Mouse (Mus musculus): Measurements from ENCODE around the gene 5730596B20Rik. TPM values are rescaled to one million over a fixed set of nuclear protein-coding genes. Genes with fewer than 3 reads are reported as not detected.
A peak's percentile ranks its signal among the peaks of the same experiment; 100 is the strongest.

The 5730596B20Rik gene
- polyA plus RNA-seq, 1 experiment from 2014 or later: 0.10 TPM

DNA sequence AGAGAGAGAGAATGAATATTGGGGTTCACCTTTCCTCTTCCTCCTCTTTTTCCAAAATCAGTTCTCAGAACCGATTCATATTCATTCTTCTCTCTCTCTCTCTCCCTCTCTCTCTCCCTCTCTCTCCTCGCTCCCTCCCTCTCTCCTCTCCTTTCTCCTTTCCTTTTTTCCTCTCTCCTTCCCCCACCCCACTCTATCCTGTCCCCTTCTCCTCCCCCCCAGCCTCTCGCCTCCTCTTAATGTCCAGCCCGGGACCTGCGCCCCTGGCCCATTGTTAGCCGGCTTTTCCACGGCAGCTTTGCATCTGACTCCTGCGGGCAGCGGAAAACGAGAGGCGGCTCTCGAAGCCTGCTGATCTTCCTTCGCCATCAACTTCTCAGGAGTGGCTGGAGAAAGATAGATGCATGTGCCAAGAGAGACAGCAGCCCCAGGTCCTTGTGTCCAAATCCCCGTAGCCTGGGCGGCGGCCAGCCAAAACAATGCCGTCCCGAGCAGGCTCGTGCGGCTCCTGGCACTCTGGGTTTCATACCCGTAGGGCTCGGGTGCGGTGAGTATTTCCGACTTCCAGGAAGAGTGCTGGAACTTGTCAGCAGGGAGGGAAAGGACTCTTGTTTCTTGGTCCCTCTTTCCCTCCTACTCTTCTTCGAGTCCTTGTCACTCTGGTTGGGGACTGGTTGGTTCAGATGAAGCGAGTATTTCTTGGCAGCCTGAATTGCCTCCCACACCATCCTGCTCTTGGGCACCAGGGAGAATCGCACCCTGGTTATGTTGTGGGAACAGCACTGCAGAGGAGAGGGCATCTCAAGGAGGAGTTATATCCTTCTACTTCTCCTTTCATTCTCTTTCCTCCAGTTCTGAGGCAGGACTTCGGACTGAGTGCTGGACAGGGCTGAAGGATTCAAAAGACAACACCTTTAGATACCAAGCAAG lies 11.6 kb upstream of the 5730596B20Rik start:
- no peak for DNase-seq (ENCODE audit: low spot score)

DNA sequence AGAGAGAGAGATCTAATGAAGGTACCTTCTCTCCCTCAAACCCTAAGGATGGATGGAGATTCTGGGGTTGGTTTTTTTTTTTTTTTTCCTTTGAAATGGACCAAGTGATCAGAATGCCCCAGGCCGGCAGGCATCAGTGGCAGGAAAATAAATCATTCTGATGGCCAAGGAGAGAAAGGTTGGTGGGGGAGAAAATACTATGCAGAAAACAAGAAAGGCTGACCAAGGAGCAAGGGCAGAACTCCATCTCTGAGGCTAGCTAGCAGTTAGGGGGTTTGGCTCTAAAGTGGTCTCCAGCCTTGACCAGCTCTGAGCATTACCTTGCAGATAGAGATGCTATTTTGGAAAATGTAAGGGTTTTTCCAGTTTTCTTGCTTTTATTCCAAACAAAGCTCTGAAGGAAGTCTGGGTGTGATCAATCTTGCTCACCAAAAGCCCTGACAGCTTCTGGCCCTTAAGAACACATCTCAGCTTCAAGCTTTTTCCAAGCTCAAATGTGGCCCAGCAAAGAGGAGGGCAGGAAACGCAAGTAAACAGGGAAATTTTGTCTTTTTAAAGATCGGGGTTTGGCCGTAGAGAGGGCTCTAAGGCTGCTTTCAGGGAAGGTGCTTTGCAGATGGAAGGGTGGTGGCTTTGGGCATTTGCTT lies 10.7 kb upstream of the 5730596B20Rik start:
- Histone ChIP-seq H3K27me3 (replicated peaks; ENCODE audit: control insufficient read depth, insufficient read depth, low read length) (peaks cover 93% of the 10 kb centered on the region), H3K4me1 (ENCODE audit: control insufficient read depth, insufficient read depth, low read length) (no peaks in the 10 kb centered on the region), H3K9me3 (ENCODE audit: control insufficient read depth, low read length) (no peaks in the 10 kb centered on the region), H3K4me2 (ENCODE audit: low read depth, low read length) (peak overlapping the region; percentile 99; the same call in 1 of the 2 replicates), H3K27ac (replicated peaks; ENCODE audit: low read depth, low read length) (peak overlapping the region; percentile 83; the same call in 1 of the 2 replicates), H3K36me3 (ENCODE audit: control insufficient read depth, insufficient read depth, low read length) (no peaks in the 10 kb centered on the region), H3K4me3 (ENCODE audit: low read depth, low read length) (peak overlapping the region; percentile 36; the same call in 1 of the 2 replicates), H3K9ac (ENCODE audit: low read depth, low read length) (peak overlapping the region; percentile 57; the same call in 1 of the 2 replicates)
- no peak for DNase-seq (ENCODE audit: low spot score)
- no peak for ATAC-seq (ENCODE audit: low read depth)
- WGBS: 5% methylated on average over 4 of the region's 4 CpGs

More for the DNA sequence above, 11.6 kb upstream of the 5730596B20Rik start:
- peak overlapping the region; percentile 57 for H3K9ac ChIP-seq (ENCODE audit: low read depth, low read length)
- peak overlapping the region; percentile 36; the same call in 1 of the 2 replicates for H3K4me3 ChIP-seq (ENCODE audit: low read depth, low read length)
- H3K4me2 ChIP-seq (ENCODE audit: low read depth, low read length): peak overlapping the region; percentile 99; the same call in 1 of the 2 replicates
- H3K9me3 ChIP-seq (ENCODE audit: control insufficient read depth, low read length): no peaks in the 10 kb centered on the region
- 2% methylated on average over 28 of the region's 28 CpGs for WGBS
- no peaks in the 10 kb centered on the region for H3K36me3 ChIP-seq (ENCODE audit: control insufficient read depth, insufficient read depth, low read length)
- peak overlapping the region; percentile 83; the same call in 1 of the 2 replicates for H3K27ac ChIP-seq (replicated peaks; ENCODE audit: low read depth, low read length)
- no peaks in the 10 kb centered on the region for H3K4me1 ChIP-seq (ENCODE audit: control insufficient read depth, insufficient read depth, low read length)
- H3K27me3 ChIP-seq (replicated peaks; ENCODE audit: control insufficient read depth, insufficient read depth, low read length): peaks cover 92% of the 10 kb centered on the region
- ATAC-seq (ENCODE audit: low read depth): no peak

DNA sequence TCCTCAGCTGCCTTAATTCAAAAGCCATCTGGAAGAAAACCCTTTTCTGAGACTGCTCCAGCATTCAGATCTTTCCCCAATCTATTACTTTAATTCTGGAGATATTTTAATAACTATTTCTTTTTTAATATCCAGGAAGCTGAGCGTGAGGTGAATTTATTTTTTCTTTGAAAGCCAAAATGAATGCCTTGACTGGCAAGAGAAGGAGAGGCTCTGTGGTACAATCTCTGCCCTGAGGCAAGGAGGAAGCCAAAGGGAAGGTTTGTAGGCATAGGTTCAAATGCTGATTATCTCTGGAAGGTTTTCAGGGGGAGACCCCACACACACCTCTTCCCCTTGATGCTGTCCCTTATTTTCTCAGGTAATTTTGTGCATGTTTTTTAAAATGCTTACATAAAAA lies 10.1 kb upstream of the 5730596B20Rik start:
- 10% methylated on average over 1 of the region's 1 CpGs for WGBS
- Histone ChIP-seq H3K4me2 (ENCODE audit: low read depth, low read length) (peak overlapping the region; percentile 99; the same call in 1 of the 2 replicates), H3K4me1 (ENCODE audit: control insufficient read depth, insufficient read depth, low read length) (no peaks in the 10 kb centered on the region), H3K36me3 (ENCODE audit: control insufficient read depth, insufficient read depth, low read length) (no peaks in the 10 kb centered on the region), H3K27me3 (replicated peaks; ENCODE audit: control insufficient read depth, insufficient read depth, low read length) (peaks cover 93% of the 10 kb centered on the region), H3K9me3 (ENCODE audit: control insufficient read depth, low read length) (no peaks in the 10 kb centered on the region), H3K9ac (ENCODE audit: low read depth, low read length) (peak overlapping the region; percentile 57; the same call in 1 of the 2 replicates), H3K27ac (replicated peaks; ENCODE audit: low read depth, low read length) (peak overlapping the region; percentile 83; the same call in 1 of the 2 replicates), H3K4me3 (ENCODE audit: low read depth, low read length) (peak overlapping the region; percentile 36; the same call in 1 of the 2 replicates)
- ATAC-seq (ENCODE audit: low read depth) (no peak), DNase-seq (ENCODE audit: low spot score) (no peak)

DNA sequence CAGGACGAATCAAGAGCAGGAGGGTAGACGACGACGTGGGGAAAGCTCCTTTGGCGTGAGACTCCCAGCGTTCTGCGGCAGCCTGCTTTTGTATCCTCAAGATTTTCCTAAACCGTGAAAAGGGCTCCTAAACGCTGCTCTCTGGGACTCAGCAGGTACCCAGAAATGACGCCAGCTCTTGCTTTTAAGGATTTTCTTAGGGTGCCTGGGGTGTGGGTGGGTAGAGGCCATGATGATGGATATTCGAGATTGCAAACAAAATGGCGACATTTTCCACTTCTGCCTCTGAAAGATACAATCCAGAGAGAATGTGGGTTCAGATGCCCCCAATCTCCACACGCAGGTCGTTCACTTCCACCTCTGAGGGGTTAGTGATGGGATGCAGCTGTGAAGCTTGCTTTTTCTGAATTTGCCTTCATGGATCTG lies 9.5 kb upstream of the 5730596B20Rik start:
- peaks cover 94% of the 10 kb centered on the region for H3K27me3 ChIP-seq (replicated peaks; ENCODE audit: control insufficient read depth, insufficient read depth, low read length)
- DNase-seq (ENCODE audit: low spot score) (no peak), ATAC-seq (ENCODE audit: low read depth) (no peak)
- H3K27ac ChIP-seq (replicated peaks; ENCODE audit: low read depth, low read length): peak overlapping the region; percentile 83; the same call in 1 of the 2 replicates
- no peaks in the 10 kb centered on the region for H3K4me1 ChIP-seq (ENCODE audit: control insufficient read depth, insufficient read depth, low read length)
- peak overlapping the region; percentile 36; the same call in 1 of the 2 replicates for H3K4me3 ChIP-seq (ENCODE audit: low read depth, low read length)
- H3K4me2 ChIP-seq (ENCODE audit: low read depth, low read length): peak overlapping the region; percentile 99; the same call in 1 of the 2 replicates
- 8% methylated on average over 14 of the region's 14 CpGs for WGBS
- no peaks in the 10 kb centered on the region for H3K36me3 ChIP-seq (ENCODE audit: control insufficient read depth, insufficient read depth, low read length)
- H3K9ac ChIP-seq (ENCODE audit: low read depth, low read length): peak overlapping the region; percentile 57; the same call in 1 of the 2 replicates
- H3K9me3 ChIP-seq (ENCODE audit: control insufficient read depth, low read length): no peaks in the 10 kb centered on the region

DNA sequence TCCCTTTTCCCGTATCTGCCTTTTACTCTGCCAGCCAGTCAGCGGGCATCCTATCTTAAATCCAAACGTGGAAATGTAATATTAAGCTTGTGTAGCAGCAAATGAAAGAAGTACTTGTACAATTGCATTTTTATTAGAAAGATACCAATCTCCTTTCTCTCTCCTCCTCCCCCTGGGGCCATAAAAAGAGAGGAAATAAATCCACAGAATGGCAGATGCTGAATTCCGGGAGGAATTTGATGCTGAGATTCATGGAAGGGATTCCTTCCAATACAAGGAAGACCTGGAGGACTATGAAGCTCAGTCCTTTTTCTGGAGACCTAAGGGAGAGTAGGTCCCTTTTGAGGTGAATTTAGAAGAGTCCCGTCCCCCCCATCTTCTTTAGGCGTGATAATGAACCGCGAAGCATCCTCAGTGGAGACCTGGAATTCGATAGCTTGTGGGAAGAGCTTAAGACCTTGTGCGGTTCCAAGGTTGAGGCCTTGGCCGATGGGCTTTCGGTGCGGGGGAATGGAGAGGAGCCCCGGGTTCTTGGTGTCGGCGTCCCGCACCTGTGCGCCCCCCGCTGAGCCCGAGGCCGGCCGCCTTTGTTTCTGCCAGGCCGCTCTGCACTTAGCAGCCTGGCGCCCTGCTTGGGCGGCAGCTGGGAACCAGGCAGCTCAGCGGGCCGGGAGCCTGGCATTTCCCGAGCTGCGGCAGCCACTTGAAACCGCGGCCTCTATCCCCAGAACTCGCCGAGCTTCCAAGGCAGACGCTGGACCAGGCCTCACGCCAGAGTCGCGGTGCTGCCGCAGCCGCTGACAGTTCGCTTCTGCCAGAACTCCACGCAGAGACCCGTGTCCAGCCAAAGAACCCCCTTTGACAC lies 8.9 kb upstream of the 5730596B20Rik start:
- Histone ChIP-seq H3K9ac (ENCODE audit: low read depth, low read length) (peak overlapping the region; percentile 57; the same call in 1 of the 2 replicates), H3K36me3 (ENCODE audit: control insufficient read depth, insufficient read depth, low read length) (no peaks in the 10 kb centered on the region), H3K4me2 (ENCODE audit: low read depth, low read length) (peak overlapping the region; percentile 99; the same call in 1 of the 2 replicates), H3K4me1 (ENCODE audit: control insufficient read depth, insufficient read depth, low read length) (no peaks in the 10 kb centered on the region), H3K27ac (replicated peaks; ENCODE audit: low read depth, low read length) (peak overlapping the region; percentile 83; the same call in 1 of the 2 replicates), H3K4me3 (ENCODE audit: low read depth, low read length) (peak overlapping the region; percentile 36; the same call in 1 of the 2 replicates), H3K27me3 (replicated peaks; ENCODE audit: control insufficient read depth, insufficient read depth, low read length) (peaks cover 94% of the 10 kb centered on the region), H3K9me3 (ENCODE audit: control insufficient read depth, low read length) (no peaks in the 10 kb centered on the region)
- DNase-seq (ENCODE audit: low spot score) (no peak), ATAC-seq (ENCODE audit: low read depth) (no peak)
- whole genome bisulfite sequencing: 2% methylated on average over 32 of the region's 42 CpGs

DNA sequence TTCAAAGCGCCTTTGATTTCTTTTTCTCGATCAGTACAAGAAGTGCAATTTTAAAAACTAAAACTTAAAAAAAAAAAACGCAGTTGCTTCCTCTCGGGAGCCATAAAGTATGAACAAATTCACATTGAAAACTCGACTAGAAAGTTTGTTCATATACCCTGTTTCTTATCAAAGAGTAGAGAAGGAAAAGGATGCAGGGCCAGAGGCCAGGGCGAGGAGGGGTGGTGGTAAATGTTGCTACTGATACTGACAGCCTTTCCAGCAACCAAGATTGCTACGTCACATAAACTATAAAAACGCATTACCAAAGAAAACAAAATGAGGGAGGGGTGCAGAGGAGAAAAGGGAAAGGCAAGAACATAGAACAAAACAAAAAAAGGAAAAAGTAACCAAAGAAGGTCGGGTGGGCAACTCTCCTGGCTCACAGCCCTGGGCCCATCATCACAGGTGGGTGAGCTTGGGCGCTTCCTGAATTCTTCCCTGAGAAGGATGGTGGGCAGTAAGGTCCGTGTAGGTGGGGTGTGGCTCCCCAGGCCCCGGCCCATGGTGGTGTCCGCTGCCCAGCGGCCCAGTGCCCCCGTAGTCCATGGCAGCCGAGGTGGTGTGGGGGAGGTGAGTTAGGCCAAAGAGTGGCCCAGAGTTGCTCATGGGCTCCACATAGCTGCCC lies 7.7 kb upstream of the 5730596B20Rik start:
- H3K4me3 ChIP-seq (ENCODE audit: low read depth, low read length): peak overlapping the region; percentile 17; the same call in 1 of the 2 replicates
- H3K27ac ChIP-seq (replicated peaks; ENCODE audit: low read depth, low read length): peak overlapping the region; percentile 33; the same call in 1 of the 2 replicates
- peak overlapping the region; percentile 99; the same call in 1 of the 2 replicates for H3K4me2 ChIP-seq (ENCODE audit: low read depth, low read length)
- no peaks in the 10 kb centered on the region for H3K36me3 ChIP-seq (ENCODE audit: control insufficient read depth, insufficient read depth, low read length)
- peak overlapping the region; percentile 40; the same call in 1 of the 2 replicates for H3K9ac ChIP-seq (ENCODE audit: low read depth, low read length)
- DNase-seq (ENCODE audit: low spot score): no peak
- peaks cover 95% of the 10 kb centered on the region for H3K27me3 ChIP-seq (replicated peaks; ENCODE audit: control insufficient read depth, insufficient read depth, low read length)
- H3K9me3 ChIP-seq (ENCODE audit: control insufficient read depth, low read length): no peaks in the 10 kb centered on the region
- no peak for ATAC-seq (ENCODE audit: low read depth)
- WGBS: 8% methylated on average over 11 of the region's 16 CpGs
- no peaks in the 10 kb centered on the region for H3K4me1 ChIP-seq (ENCODE audit: control insufficient read depth, insufficient read depth, low read length)

DNA sequence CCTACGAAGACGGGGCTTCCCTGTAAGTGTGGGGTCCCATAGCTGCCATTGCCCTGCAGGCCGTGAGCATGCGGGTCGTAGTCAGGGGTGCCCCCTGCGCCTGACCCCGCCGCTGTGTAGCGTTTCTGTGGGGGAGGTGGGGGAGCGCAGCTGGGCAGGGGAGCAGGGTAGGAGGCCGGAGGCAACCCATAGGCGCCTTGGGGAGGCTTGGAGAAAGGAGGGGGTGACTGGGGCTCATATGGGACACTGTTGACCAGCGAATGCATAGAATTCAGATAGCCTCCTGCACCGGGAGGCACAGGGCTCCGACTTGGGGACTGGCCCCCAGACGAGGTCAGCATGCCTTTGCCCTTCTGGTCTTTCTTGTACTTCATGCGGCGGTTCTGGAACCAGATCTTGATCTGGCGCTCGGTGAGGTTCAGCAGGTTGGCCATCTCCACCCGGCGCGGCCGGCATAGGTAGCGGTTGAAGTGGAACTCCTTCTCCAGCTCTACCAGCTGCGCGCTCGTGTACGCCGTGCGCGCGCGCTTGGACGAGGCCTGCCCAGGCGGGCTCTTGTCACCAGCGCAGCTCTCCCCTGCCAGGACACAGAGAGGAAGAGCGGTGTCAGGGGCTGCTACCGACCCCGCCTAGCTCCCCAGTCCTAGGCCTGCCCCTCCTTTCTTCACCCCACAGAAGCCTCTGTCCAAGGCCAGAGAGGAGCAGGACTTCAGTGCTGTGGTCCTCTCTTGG lies 7.0 kb upstream of the 5730596B20Rik start:
- Histone ChIP-seq H3K4me2 (ENCODE audit: low read depth, low read length) (peak overlapping the region; percentile 99; the same call in 1 of the 2 replicates), H3K36me3 (ENCODE audit: control insufficient read depth, insufficient read depth, low read length) (no peaks in the 10 kb centered on the region), H3K4me3 (ENCODE audit: low read depth, low read length) (peak overlapping the region; percentile 17; the same call in 1 of the 2 replicates), H3K27ac (replicated peaks; ENCODE audit: low read depth, low read length) (peak overlapping the region; percentile 33; the same call in 1 of the 2 replicates), H3K27me3 (replicated peaks; ENCODE audit: control insufficient read depth, insufficient read depth, low read length) (peaks cover 95% of the 10 kb centered on the region), H3K4me1 (ENCODE audit: control insufficient read depth, insufficient read depth, low read length) (no peaks in the 10 kb centered on the region), H3K9ac (ENCODE audit: low read depth, low read length) (peak overlapping the region; percentile 40; the same call in 1 of the 2 replicates), H3K9me3 (ENCODE audit: control insufficient read depth, low read length) (no peaks in the 10 kb centered on the region)
- WGBS: 4% methylated on average over 33 of the region's 40 CpGs
- ATAC-seq (ENCODE audit: low read depth) (no peak), DNase-seq (ENCODE audit: low spot score) (no peak)
